Mouse (Mus musculus) R1 (cell line): ENCODE results near the gene Ptgdr2.

Experiments used
- DNase-seq: peaks from one replicate; pipeline ENCODE4 v3.0.0-alpha.2; 2018; ENCODE audit warnings: low read depth, low spot score

Ptgdr2 gene

DNA sequence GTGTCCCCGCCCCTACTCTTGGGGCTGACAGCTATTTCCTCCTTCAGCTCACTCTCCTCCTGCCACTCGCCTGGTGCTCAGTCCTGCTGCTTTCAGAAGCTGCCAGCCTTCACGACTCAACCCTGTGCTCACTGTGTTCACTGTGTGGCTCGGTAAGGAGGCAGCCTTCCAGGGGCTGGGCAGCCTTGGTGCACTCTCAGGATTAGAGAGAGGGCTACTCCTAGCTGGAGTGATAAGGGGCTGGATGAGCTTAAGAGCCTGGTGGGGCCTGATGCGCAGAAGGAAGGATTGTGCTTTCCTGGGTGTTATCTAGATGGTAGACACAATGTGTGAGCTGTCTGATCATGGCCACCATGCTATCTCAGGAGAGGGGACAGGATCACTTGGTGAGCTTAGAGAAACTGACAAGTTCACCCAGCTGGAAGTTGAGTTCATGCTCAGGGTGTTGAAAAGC is at the start of gene Ptgdr2:
Gene Ptgdr2, plus strand, starts transcription at position 51 of the 454 bp plus-strand sequence.
- no peak for DNase-seq

DNA sequence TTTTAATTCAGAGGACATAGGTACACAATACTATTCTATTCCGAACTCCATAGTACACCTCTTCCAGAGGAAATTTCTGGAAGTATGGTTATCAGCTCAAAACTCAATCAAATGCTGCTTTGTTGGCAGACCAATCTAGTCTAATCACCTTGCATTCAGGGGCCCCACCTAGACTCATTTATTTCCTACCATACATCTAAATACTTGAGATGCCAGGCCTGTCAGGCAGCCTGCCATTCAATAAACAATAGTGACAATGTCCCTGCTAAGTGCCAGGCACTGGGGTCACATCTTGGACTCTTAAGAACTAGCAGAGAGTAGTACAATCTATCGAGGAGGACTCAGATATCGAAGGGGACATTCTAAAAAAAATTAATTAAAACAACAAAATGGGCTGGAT is 44.8 kb upstream of the Ptgdr2 start:
- no peak for DNase-seq

DNA sequence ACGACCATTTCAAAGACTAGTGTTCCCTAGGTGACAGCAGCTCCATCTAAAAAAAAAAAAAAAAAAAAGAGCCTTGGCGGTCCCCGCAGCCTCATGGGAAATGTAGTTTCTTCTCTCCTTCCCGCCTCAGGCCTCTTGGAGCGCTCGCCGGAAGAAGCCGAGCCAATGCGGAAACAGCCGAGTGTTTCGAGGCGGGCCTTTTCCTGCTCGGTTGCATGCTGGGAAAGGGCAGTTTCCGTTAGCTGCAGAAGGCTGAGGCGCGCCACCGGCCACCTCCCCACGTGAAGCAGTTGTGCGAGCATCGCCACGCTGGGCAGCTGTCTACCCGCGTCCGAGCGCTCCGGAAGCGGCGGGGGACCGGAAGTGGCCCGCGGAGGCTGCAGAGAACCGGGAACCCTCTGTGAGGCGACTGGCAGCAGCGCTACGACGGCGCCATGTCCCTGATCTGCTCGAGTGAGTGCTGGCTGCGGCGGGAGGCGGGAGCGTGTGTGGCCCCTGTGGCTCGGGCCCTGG is 41.9 kb upstream of the Ptgdr2 start, which contains the start of gene Prpf19:
Gene Prpf19, plus strand, starts transcription at position 216 of the 513 bp plus-strand sequence.
- DNase-seq, result peak; percentile 98

DNA sequence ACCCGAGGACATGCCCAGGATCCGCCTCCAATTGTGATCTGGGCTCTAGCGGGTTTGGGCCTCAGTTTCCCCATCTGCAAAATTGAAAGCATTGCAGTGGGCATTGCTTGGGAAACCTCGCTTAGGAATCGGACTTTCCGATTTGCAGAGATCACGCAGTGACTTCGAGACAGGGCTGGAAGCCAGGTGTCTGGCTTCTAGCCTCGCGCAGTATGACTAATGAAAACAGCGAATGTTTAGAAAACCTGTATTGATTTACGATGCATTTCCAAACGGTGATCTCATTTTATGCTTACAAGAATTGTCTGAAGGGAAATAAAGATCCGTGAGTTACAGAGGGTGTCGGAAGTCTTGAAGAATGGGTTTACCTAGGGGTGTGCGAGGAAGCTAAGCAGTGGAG is 41.3 kb upstream of the Ptgdr2 start:
- no peak for DNase-seq

DNA sequence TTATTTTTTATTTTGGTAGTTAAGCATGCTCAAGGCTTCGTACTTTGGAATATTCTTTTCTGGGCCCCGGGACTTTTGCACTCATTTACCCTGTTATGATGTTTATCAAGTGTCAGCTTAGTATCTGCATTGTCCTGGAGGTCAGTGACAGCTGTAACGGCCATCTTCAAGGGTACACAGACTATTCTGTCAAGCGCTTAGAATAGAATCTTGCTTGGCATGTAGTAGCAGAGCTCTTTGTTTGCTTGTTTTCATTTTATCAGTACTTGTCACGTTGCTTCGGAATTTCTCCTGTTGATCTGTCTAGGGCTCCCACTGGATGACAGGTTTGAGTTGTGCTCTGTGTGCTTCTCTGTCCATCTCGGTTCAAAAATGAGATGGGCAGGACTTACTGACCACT is 40.1 kb upstream of the Ptgdr2 start:
- DNase-seq, result no peak

DNA sequence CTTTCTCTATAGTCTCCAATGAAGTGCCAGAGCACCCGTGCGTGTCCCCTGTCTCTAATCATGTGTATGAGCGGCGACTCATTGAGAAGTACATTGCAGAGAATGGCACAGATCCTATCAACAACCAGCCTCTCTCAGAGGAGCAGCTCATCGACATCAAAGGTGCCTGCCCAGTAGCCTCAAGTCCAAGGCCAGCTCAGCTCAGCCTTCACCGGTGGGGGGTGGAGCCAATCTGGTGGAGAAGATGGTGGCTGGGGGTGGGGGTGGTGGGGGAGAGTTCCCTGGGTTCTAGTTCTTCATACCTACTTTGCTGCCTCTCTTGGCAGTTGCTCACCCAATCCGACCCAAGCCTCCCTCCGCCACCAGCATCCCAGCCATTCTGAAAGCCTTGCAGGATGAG is 39.5 kb upstream of the Ptgdr2 start:
- no peak for DNase-seq

DNA sequence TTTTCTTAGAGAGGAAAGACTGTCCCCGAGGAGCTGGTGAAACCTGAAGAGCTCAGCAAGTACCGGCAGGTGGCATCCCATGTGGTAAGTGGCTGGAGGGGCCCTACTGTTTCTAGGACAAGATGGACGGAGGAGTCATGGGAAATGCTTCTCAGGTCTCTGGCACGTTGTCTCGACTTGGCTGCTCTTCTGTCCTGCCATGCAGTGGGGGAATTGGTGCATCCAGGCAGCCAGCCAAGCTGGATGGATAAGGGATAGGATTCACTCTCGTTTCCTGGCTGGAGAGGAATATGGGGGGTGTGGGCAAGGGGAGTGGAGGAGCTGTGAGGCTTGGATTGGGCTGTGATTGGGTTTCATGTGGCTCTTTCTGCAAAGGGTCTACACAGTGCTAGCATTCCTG is 36.6 kb upstream of the Ptgdr2 start:
- no peak for DNase-seq

DNA sequence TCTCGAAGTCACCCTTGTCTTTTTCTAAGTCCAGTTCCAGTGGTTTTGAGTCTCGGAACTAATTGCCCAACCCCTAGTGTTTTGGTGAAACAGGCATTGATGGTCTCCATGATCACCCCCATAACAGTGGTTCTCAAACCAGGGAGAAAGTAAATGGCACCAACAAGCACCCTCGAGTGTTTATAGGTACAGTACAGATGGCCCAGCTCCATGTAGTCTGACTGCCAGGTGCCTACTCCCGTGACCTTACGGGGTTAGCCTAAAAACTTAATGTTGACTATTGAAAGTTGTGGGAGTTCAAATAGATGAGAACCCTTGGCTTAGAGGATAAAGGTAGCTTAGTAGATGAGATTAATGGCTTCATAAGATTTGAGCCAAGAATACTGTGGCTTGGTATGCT is 35.9 kb upstream of the Ptgdr2 start:
- no peak for DNase-seq

DNA sequence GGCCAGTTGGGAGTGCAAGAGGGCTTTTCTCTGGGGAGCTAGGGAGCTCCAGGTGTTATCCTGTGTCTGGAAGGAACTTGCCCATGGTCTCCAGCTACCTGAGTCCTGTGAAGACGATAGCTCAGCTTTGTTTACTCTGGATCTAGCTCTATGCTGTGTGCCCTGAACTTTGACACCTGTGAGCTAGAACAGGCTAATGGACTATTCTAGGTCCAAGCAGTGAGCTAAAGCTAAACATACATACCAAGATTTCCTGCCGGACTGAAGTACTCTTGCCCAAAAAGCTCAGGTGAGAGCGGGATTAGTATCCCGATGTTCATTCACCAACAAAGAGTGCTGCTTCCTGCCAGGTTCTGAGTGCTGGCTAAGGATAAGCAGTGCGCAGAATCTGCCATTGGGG is 32.4 kb upstream of the Ptgdr2 start:
- DNase-seq, result no peak

DNA sequence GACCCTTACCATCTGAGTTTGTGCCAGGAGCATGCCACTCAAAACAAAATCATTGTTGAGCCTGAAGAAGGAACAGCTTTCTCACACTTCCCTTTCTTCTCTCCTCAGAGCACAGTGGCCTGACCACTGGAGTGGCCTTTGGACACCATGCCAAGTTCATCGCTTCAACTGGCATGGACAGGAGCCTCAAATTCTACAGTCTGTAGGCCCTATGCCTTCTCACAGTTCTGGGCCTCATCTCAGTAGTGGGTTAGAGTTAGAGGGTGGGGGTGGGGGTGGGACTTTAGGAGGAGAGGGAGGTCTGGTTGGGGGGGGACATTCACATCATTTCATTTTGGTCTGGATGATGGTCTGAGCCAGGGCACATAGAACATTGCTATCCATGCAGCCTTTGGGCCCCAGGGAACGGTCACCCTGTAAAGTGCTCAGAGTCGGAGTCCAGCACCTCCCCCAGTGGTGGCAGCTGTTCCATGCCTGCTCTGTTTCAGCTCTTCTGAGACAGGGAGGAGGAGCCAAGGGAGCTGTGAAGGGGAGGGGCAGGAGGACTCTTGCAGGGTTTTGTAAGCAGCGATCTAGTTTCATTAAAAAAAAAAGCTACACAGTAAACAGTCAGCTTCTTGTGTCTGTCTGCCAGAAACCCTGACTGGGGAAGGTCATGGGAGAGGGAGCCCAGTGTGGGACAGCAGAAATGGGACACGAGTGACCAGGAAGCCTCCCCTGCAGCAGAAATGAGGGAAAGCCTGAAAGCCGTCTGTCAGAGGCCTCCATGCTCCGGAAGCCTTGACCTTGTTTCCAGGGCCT is 31.8 kb upstream of the Ptgdr2 start:
- DNase-seq, result peak; percentile 62

DNA sequence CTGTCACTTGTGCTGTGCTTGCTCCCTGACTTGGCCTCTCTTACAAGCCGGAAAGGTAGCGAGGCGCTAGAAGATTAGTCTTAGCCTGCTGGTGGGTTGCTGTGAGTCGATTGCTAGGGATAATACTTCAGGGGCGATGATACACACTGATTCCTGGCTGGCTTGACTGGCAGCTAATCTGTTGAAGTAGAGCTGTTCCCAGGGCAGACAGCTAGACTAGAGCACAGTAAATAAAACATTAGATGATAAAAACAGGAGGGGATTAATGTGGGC is 31.3 kb upstream of the Ptgdr2 start:
- no peak for DNase-seq

DNA sequence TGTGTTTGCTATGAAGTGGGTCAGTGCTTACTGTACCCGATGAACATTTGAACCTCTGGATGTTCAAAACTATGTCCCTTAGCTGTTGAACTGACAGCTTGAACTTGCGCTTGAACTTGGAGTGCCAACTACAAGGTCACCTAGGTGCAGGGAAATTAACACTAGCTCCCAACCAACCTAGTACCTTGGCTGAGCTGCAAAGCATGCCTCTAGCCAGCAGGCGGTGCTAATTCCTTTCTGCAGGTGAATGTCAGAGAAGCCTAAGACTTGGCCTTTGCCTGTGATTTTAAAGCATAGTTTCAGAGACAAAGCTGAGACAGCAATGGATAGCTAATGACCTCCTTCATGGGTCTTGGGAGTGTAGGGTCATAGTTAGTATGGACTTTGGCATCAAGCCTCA is 29.1 kb upstream of the Ptgdr2 start:
- DNase-seq, result peak; percentile 57

DNA sequence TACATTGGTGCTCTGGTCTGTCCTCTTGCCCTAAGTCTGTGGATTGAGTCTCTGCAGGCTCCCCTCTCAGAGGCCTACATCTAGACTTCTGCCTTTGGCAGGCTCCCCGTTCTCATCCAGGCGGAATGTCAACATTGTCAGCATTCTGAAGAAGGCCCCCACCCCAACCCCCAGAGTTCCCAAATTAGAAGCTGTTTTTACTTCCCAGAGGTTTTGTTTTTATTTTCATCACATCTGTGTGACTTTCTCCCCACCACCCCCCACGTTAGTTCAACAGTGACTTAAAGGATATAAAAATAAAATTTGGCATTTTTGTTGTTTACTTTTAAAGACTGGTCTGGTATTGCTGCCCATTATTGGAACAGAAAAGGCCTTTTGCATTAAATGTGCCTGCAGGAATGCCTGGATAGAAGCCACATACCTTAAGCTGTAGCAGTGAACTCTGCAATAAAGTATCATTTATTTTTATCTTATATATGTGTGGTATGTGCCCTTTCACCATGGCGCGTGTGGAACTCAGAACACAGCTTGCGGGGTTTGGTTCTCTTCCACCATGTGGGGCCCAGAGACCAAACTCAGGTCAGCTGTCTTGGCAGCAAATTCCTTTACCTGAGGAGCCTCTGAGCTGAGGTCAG is 27.8 kb upstream of the Ptgdr2 start:
- DNase-seq, result no peak

DNA sequence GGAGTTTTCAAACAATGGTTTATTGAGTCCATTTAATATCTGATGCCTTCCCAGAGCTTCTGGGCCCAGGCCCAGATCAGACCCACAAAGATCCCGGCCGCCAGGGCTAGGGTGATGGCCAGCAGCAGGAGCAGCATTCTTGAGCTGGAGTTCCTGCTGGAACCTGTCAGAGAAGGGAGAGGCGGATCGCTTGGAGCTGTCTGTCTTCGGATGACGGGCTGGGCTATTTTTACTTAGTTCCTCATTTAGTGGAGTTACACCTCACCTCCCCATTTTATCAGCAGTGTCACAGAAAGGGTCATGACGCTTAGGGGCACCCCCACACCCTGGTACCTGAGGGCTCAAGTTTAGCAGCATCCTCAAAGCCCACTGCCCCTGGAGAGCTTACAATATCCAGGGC is 22.7 kb upstream of the Ptgdr2 start:
- DNase-seq, result no peak

DNA sequence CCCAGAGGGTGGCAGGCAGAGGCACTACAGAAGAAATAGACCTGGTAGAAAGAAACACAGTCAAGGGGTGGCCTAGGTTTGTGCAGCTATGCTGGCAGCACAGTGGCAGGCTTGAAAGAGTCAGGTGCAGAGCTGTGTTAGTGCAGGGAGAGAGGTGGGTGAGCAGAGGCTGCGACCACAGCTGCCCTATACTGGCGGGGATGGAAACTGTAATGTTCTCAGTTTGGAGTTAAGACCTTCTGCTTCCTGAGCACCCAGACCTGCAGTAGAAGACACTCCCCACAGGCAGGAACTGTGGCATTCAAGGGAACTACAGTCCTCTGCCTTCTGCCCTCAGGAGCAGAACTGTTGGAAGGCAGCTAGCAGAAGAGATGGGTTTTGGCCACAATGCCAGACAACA is 22.1 kb upstream of the Ptgdr2 start:
- DNase-seq, result no peak

DNA sequence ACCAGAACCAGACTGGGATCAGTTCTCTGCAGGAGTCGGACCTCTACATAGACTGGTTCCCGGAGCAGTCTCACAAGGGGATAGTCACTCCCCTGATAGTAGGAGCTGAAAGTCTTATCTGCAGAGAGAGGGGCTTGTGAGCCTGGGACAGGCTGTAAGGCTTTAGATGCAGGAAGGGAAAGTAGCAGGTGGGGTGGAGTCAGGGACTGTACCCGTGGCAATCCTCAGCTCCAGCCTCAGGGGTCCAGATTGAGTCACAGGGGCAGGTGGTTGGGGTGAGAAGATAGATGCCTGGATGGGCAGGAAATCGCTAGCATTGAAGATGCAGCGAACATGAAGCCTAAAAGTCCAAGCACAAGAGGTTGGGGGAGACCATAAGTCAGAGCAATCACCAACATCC is 20.5 kb upstream of the Ptgdr2 start:
- no peak for DNase-seq

DNA sequence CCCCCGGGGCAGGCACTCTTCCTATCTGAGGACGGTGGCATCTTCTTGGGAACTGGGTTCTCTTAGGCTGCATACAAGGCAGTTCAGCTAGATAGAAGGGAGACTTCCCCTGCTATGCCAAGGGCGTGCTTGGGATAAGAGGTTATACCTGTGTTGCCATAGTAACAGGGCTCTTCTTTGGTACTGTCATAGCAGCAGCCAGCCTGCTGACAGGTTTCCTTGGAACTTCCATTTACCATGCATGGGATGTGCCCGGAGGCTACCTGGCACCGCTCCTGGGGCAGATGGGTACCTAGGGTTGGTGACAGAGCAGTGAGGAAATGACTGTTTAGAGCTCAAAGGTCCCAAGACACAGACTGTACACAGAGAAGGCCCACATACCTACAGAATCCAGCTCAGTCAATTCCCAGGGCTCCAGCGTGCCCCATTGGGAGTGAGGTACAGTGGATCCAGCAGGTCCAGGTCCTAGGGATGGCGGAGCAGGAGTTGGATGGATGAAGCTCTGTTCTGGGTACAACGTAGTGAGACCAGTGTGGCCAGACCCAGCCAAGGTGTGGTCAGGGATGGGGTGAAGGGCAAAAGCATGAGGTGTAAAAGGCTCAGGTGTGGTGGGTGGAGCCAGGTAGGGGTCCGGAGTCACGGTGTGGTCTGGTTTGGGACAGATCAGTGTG is 18.5 kb upstream of the Ptgdr2 start:
- DNase-seq, result no peak

DNA sequence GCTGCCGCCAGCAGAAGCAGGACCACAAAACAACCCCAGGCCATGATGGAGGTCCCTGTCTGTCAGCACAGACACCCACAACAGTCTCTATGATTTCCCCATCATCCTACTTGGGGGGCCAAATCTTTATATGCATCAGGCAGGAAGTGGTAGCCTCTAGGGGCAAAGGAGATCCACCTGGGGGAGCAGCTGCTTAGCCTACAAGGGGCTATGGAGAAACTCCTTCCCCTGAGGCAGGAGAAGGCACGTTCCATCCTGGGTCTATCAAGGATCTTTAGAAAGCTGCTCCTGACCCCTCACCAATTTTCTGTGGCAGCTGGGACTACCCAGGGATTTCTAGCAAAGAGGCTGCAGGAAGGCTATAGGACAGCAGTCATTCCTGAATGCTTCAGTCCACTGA is 16.4 kb upstream of the Ptgdr2 start, which contains the start of gene Zp1:
Gene Zp1, minus strand, starts transcription at position 101 of the 400 bp plus-strand sequence.
- no peak for DNase-seq

DNA sequence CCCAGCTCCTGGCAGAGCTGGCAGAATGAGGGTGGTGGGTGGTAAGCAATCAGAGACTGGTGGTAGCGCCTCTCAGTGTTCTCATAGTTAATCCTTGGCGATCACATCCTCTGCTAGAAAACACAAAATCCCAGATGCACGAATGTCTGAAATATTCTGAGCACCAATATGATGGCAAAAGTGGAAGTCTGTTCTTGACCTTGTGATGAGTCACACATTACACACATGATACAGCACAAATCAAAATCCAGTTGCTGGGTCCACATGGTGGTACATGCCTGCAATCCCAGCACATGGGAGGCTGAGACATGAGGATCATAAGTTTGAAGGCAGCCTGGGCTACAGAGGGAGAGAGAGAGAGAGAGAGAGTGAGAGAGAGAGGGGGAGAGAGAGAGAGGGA is 15.9 kb upstream of the Ptgdr2 start:
- DNase-seq, result no peak

DNA sequence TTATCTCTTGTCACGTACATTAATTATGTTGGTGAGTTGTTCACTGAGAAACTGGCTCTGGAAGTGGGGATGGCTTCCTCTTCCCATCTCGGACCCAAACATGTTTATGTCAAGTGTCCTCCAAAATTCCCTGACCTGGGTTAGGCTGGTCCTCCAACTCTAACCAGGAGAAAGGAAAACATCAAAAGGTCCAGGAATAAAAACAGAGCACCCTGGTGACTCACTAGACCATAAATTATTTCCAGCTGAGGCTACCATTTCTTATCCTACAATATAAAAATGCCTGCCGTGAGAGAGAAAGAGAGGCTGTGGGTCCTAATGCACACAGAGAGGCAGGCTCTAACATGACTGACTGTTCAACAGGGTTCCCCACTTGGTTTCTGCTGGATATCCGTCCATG is 12.7 kb upstream of the Ptgdr2 start:
- DNase-seq, result no peak

DNA sequence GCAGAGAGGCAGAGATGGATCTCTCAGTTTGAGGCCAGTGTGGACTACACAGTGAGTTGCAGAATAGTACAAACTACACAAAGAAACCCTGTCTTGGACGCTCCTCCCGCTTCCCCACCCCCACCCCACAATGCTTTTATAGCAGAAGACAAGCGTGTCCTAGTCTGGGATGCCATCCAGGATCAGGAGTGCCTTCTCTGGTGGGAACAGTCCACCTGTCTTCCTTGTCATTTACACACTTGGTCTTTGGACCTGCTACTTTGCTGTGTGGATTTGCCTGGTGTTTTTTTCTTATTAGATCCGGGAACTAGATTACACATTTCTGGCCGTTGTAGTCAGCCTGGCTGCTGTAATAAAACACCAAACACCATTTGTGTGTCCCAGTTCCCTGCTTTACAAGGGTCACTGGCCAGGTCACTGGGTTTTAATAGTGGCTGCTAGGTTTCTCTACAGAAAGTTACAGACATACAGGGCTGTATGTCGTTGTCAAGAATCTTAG is 10.8 kb upstream of the Ptgdr2 start:
- no peak for DNase-seq

DNA sequence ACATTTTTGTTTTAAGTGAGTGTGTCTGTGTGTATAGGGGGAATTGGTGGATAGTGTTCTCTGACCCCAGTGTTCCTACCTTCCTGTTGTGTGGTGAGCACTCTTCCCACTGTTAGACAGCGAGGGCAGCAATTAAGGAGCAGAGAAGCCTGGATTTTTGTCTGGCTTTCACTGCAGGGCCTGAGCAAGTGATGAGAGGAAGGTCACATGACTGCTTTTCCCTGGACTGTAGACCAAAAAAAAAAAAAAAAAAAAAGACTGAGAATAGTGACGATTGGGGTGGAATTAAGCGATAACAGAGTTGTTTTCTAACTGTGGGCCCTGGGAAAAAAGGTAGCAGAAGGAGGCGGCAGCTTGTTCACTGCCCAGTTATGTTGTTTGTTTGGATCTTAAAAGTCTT is 10.3 kb upstream of the Ptgdr2 start:
- no peak for DNase-seq
